Mouse (Mus musculus): ENCODE measurements around the gene C1qc. TPM values are rescaled to one million over a fixed set of nuclear protein-coding genes. Genes with fewer than 3 reads are reported as not detected.
A peak's percentile ranks its signal among the peaks of the same experiment; 100 is the strongest.

Gene C1qc
- polyA plus RNA-seq, 2 experiments: 34.1 to 46.5 TPM

GRCm38 (mm10) chr4:136907809-136908208, 14.9 kb upstream of the C1qc start:
- no peaks in the 10 kb centered on the region for H3K4me1 ChIP-seq (replicated peaks; ENCODE audit: control insufficient read depth in 2 of 2, insufficient read depth in 2 of 2, low read length in 1 of 2)
- peaks cover 21% of the 10 kb centered on the region for H3K27me3 ChIP-seq (ENCODE audit: control insufficient read depth, insufficient read depth, low read length)
- DNase-seq (ENCODE audit: low read depth in 3 of 3, low spot score in 3 of 3) (no peak), ATAC-seq (ENCODE audit: insufficient read depth) (no peak)
- H3K27ac ChIP-seq: no peak overlapping the region
- no peak overlapping the region for H3K9ac ChIP-seq (replicated peaks)
- TF ChIP-seq CTCF (IDR thresholded peaks at IDR 0.05; ENCODE audit: low read depth) (no peak), EP300 (IDR thresholded peaks at IDR 0.05; ENCODE audit: low read depth) (no peak)
- H3K36me3 ChIP-seq (replicated peaks; ENCODE audit: control insufficient read depth, insufficient read depth, low read depth): no peaks in the 10 kb centered on the region
- no peak overlapping the region for H3K4me2 ChIP-seq (ENCODE audit: low read depth)
- H3K4me3 ChIP-seq (ENCODE audit: insufficient read depth in 1 of 2, low read depth in 2 of 2, low read length in 2 of 2): no peak overlapping the region
- H3K9me3 ChIP-seq (ENCODE audit: control insufficient read depth, low read length): no peaks in the 10 kb centered on the region

DNA sequence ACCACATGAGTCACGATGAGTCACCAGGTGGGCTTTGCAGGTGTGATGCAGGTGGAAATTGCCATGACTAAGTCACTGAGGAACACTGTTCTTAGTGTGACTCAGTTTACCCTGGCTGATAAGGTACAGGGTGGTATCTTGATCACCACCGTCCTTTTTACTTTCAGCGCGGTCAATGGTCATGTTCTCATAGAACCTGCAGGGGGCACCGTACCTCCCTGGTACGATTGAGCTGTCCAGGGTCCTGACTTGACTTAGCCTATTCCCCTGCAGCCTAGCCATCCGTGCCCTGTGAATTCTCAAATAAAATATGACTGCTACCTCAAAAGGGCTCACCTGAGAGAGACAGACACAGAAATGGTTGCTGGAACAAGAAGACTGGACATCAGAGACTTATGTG, 14.2 kb upstream of the C1qc start:
- Histone ChIP-seq H3K4me2 (ENCODE audit: low read depth) (no peak overlapping the region), H3K27ac (no peak overlapping the region), H3K9me3 (ENCODE audit: control insufficient read depth, low read length) (no peaks in the 10 kb centered on the region), H3K36me3 (replicated peaks; ENCODE audit: control insufficient read depth, insufficient read depth, low read depth) (no peaks in the 10 kb centered on the region), H3K4me1 (replicated peaks; ENCODE audit: control insufficient read depth in 2 of 2, insufficient read depth in 2 of 2, low read length in 1 of 2) (no peaks in the 10 kb centered on the region), H3K9ac (replicated peaks) (no peak overlapping the region), H3K4me3 (ENCODE audit: insufficient read depth in 1 of 2, low read depth in 2 of 2, low read length in 2 of 2) (no peak overlapping the region), H3K27me3 (ENCODE audit: control insufficient read depth, insufficient read depth, low read length) (peaks cover 21% of the 10 kb centered on the region)
- TF ChIP-seq EP300 (IDR thresholded peaks at IDR 0.05; ENCODE audit: low read depth) (no peak), CTCF (IDR thresholded peaks at IDR 0.05; ENCODE audit: low read depth) (peak; percentile 82)
- ATAC-seq (ENCODE audit: insufficient read depth) (no peak), DNase-seq (ENCODE audit: low read depth in 3 of 3, low spot score in 3 of 3) (peak; percentile 26 to 40 (median 29))
- WGBS (ENCODE audit: insufficient replicate concordance): 13% methylated on average over 7 of the region's 7 CpGs

GRCm38 (mm10) chr4:136904767-136905539, 12.1 kb upstream of the C1qc start:
- Histone ChIP-seq H3K4me2 (ENCODE audit: low read depth) (no peak overlapping the region), H3K36me3 (replicated peaks; ENCODE audit: control insufficient read depth, insufficient read depth, low read depth) (no peaks in the 10 kb centered on the region), H3K4me1 (replicated peaks; ENCODE audit: control insufficient read depth in 2 of 2, insufficient read depth in 2 of 2, low read length in 1 of 2) (no peaks in the 10 kb centered on the region), H3K9ac (replicated peaks) (no peak overlapping the region), H3K27me3 (ENCODE audit: control insufficient read depth, insufficient read depth, low read length) (peaks cover 18% of the 10 kb centered on the region), H3K4me3 (ENCODE audit: insufficient read depth in 1 of 2, low read depth in 2 of 2, low read length in 2 of 2) (no peak overlapping the region), H3K9me3 (ENCODE audit: control insufficient read depth, low read length) (no peaks in the 10 kb centered on the region), H3K27ac (no peak overlapping the region)
- ATAC-seq (ENCODE audit: insufficient read depth) (no peak), DNase-seq (ENCODE audit: low read depth in 3 of 3, low spot score in 3 of 3) (no peak)
- TF ChIP-seq EP300 (IDR thresholded peaks at IDR 0.05; ENCODE audit: low read depth) (no peak), CTCF (IDR thresholded peaks at IDR 0.05; ENCODE audit: low read depth) (no peak)
- 3% methylated on average over 23 of the region's 23 CpGs for WGBS (ENCODE audit: insufficient replicate concordance)

GRCm38 (mm10) chr4:136899154-136899553, 6.3 kb upstream of the C1qc start:
- no peak for DNase-seq (ENCODE audit: low read depth in 3 of 3, low spot score in 3 of 3)
- no peak overlapping the region for H3K27ac ChIP-seq
- H3K36me3 ChIP-seq (replicated peaks; ENCODE audit: control insufficient read depth, insufficient read depth, low read depth): no peaks in the 10 kb centered on the region
- no peak overlapping the region for H3K4me3 ChIP-seq (ENCODE audit: insufficient read depth in 1 of 2, low read depth in 2 of 2, low read length in 2 of 2)
- H3K9ac ChIP-seq (replicated peaks): no peak overlapping the region
- 43% methylated on average over 7 of the region's 7 CpGs for WGBS (ENCODE audit: insufficient replicate concordance)
- no peaks in the 10 kb centered on the region for H3K4me1 ChIP-seq (replicated peaks; ENCODE audit: control insufficient read depth in 2 of 2, insufficient read depth in 2 of 2, low read length in 1 of 2)
- H3K4me2 ChIP-seq (ENCODE audit: low read depth): no peak overlapping the region
- TF ChIP-seq EP300 (IDR thresholded peaks at IDR 0.05; ENCODE audit: low read depth) (no peak), CTCF (IDR thresholded peaks at IDR 0.05; ENCODE audit: low read depth) (peak; percentile 44)
- H3K27me3 ChIP-seq (ENCODE audit: control insufficient read depth, insufficient read depth, low read length): peaks cover 4% of the 10 kb centered on the region; the same call in 1 of the 2 replicates
- H3K9me3 ChIP-seq (ENCODE audit: control insufficient read depth, low read length): no peaks in the 10 kb centered on the region
- no peak for ATAC-seq (ENCODE audit: insufficient read depth)

GRCm38 (mm10) chr4:136898637-136899036, 5.8 kb upstream of the C1qc start, which contains the start of gene C1qa:
Gene C1qa, minus strand, starts transcription at chr4:136898803.
- Histone ChIP-seq H3K9ac (replicated peaks) (no peak within 1 kb of the TSS), H3K9me3 (ENCODE audit: control insufficient read depth, low read length) (no peaks in the 10 kb centered on the region), H3K4me3 (ENCODE audit: insufficient read depth in 1 of 2, low read depth in 2 of 2, low read length in 2 of 2) (no peak within 1 kb of the TSS), H3K27ac (no peak within 1 kb of the TSS), H3K4me1 (replicated peaks; ENCODE audit: control insufficient read depth in 2 of 2, insufficient read depth in 2 of 2, low read length in 1 of 2) (no peaks in the 10 kb centered on the region), H3K27me3 (ENCODE audit: control insufficient read depth, insufficient read depth, low read length) (peaks cover 4% of the 10 kb centered on the region; the same call in 1 of the 2 replicates), H3K4me2 (ENCODE audit: low read depth) (no peak within 1 kb of the TSS), H3K36me3 (replicated peaks; ENCODE audit: control insufficient read depth, insufficient read depth, low read depth) (no peaks in the 10 kb centered on the region)
- ATAC-seq (ENCODE audit: insufficient read depth): no peak
- TF ChIP-seq EP300 (IDR thresholded peaks at IDR 0.05; ENCODE audit: low read depth) (no peak), CTCF (IDR thresholded peaks at IDR 0.05; ENCODE audit: low read depth) (no peak)
- 49% methylated on average over 9 of the region's 9 CpGs for WGBS (ENCODE audit: insufficient replicate concordance)
- DNase-seq (ENCODE audit: low read depth in 3 of 3, low spot score in 3 of 3): no peak
